Mouse (Mus musculus) bone marrow macrophage, adult 2 months (primary cell): Measurements from ENCODE around the gene Hrh2.

Source experiments
- CTCF ChIP-seq: IDR thresholded peaks from 2 replicates; pipeline ENCODE4 v1.5.1; 2012; ENCODE audit warnings: low read depth, mild to moderate bottlenecking, low read length, moderate library complexity
- POLR2A ChIP-seq: IDR thresholded peaks from 2 replicates; pipeline ENCODE4 v1.6.1; 2012; ENCODE audit warnings: mild to moderate bottlenecking, low read depth, low read length, borderline replicate concordance

- no peak for TF ChIP-seq CTCF
- TF ChIP-seq POLR2A: no peak
Measured at GRCm38 (mm10) chr13:54179971-54180370, 12.0 kb upstream of the Hrh2 start.
